Mouse (Mus musculus): Measurements from ENCODE around the gene Il13ra2. TPM values are rescaled to one million over a fixed set of nuclear protein-coding genes. Genes with fewer than 3 reads are reported as not detected.
"Not testable (repeated sequence)": the region's sequence is repeated elsewhere in the genome, so short reads cannot be mapped to it uniquely, and the experiment has no call there.

Il13ra2 gene
- total RNA-seq (2012; rRNA removed) = not detected in 2 replicates

- Histone ChIP-seq H3K9ac (ENCODE audit: insufficient read depth, low read depth, low read length, poor library complexity, severe bottlenecking) (no peak within 1 kb of the TSS), H3K4me3 (ENCODE audit: insufficient read depth in 1 of 2, low read depth in 1 of 2, low read length in 2 of 2, poor library complexity in 1 of 2, severe bottlenecking in 1 of 2) (no peak within 1 kb of the TSS), H3K9me3 (ENCODE audit: control insufficient read depth, insufficient read depth, low read depth, low read length) (no peaks in the 10 kb centered on the region), H3K27ac (ENCODE audit: insufficient read depth, low read depth, low read length, poor library complexity, severe bottlenecking) (no peak within 1 kb of the TSS), H3K4me1 (ENCODE audit: control insufficient read depth in 2 of 2, insufficient read depth in 2 of 2, low read length in 2 of 2, poor library complexity in 1 of 2) (no peaks in the 10 kb centered on the region), H3K36me3 (ENCODE audit: control insufficient read depth, insufficient read depth, low read length, poor library complexity, severe bottlenecking) (no peaks in the 10 kb centered on the region)
- no peak for DNase-seq (ENCODE audit: low read depth, low spot score)
- in situ Hi-C loops (cut with MboI; ENCODE audit: low sequenced_read_pairs in 2 of 2, unreplicated experiment in 2 of 2) = no loop called here
- no peak for TF ChIP-seq CHD2 (IDR thresholded peaks at IDR 0.05; ENCODE audit: low read depth, low read length)
- no peak for TF ChIP-seq ZNF384 (IDR thresholded peaks at IDR 0.05; ENCODE audit: low read depth, low read length)
- TF ChIP-seq HCFC1 (IDR thresholded peaks at IDR 0.05; ENCODE audit: borderline replicate concordance, insufficient read depth, low read length) = no peak
- TF ChIP-seq MAFK (IDR thresholded peaks at IDR 0.05; ENCODE audit: insufficient read depth, low read depth, low read length) = no peak
- no peak for TF ChIP-seq ZC3H11A (IDR thresholded peaks at IDR 0.05; ENCODE audit: borderline replicate concordance, low read depth, low read length)
Measured at GRCm38 (mm10) chrX:147429129-147429528, at the start of gene Il13ra2. Gene Il13ra2 (minus strand): TSS chrX:147429192.

DNA sequence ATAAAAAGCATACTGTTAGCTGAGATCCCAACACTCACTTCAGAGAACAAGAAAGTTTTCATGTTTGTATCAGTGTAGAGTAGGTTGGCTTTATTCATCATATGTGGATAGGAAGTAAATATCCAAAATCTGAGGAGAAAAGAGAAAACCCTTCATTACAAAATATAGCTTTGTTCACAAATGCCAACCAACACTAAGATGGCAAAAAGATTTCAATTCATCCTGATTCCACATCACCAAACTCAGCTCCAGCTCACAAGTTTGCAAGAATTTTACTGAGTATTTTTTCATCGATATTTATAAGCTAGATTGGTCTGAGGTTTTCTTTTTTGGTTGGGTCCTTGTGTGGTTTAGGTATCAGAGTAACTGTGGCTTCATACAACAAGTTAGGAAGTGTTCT lies 24.6 kb upstream of the Il13ra2 start, which contains the start of gene Vmn1r239-ps:
Gene Vmn1r239-ps, minus strand, starts transcription at position 101 of the 400 bp plus-strand sequence.
- in situ Hi-C loops (cut with MboI; ENCODE audit: low sequenced_read_pairs in 2 of 2, unreplicated experiment in 2 of 2); DNase-seq (ENCODE audit: low read depth, low spot score); H3K36me3 ChIP-seq (ENCODE audit: control insufficient read depth, insufficient read depth, low read length, poor library complexity, severe bottlenecking); H3K27ac ChIP-seq (ENCODE audit: insufficient read depth, low read depth, low read length, poor library complexity, severe bottlenecking); H3K9me3 ChIP-seq (ENCODE audit: control insufficient read depth, insufficient read depth, low read depth, low read length); H3K9ac ChIP-seq (ENCODE audit: insufficient read depth, low read depth, low read length, poor library complexity, severe bottlenecking); H3K4me1 ChIP-seq (ENCODE audit: control insufficient read depth in 2 of 2, insufficient read depth in 2 of 2, low read length in 2 of 2, poor library complexity in 1 of 2); H3K4me3 ChIP-seq (ENCODE audit: insufficient read depth in 1 of 2, low read depth in 1 of 2, low read length in 2 of 2, poor library complexity in 1 of 2, severe bottlenecking in 1 of 2): not testable (repeated sequence)

GRCm38 (mm10) chrX:147443386-147443785 lies 14.4 kb upstream of the Il13ra2 start:
- no peak overlapping the region for H3K4me3 ChIP-seq (ENCODE audit: insufficient read depth in 1 of 2, low read depth in 1 of 2, low read length in 2 of 2, poor library complexity in 1 of 2, severe bottlenecking in 1 of 2)
- H3K36me3 ChIP-seq (ENCODE audit: control insufficient read depth, insufficient read depth, low read length, poor library complexity, severe bottlenecking) = no peaks in the 10 kb centered on the region
- H3K9me3 ChIP-seq (ENCODE audit: control insufficient read depth, insufficient read depth, low read depth, low read length) = no peaks in the 10 kb centered on the region
- TF ChIP-seq ZC3H11A (IDR thresholded peaks at IDR 0.05; ENCODE audit: borderline replicate concordance, low read depth, low read length) (no peak), MAFK (IDR thresholded peaks at IDR 0.05; ENCODE audit: insufficient read depth, low read depth, low read length) (no peak), CHD2 (IDR thresholded peaks at IDR 0.05; ENCODE audit: low read depth, low read length) (no peak), HCFC1 (IDR thresholded peaks at IDR 0.05; ENCODE audit: borderline replicate concordance, insufficient read depth, low read length) (no peak), ZNF384 (IDR thresholded peaks at IDR 0.05; ENCODE audit: low read depth, low read length) (no peak)
- H3K9ac ChIP-seq (ENCODE audit: insufficient read depth, low read depth, low read length, poor library complexity, severe bottlenecking) = no peak overlapping the region
- DNase-seq (ENCODE audit: low read depth, low spot score) = no peak
- in situ Hi-C loops (cut with MboI; ENCODE audit: low sequenced_read_pairs in 2 of 2, unreplicated experiment in 2 of 2) = no loop called here
- H3K27ac ChIP-seq (ENCODE audit: insufficient read depth, low read depth, low read length, poor library complexity, severe bottlenecking) = no peak overlapping the region
- H3K4me1 ChIP-seq (ENCODE audit: control insufficient read depth in 2 of 2, insufficient read depth in 2 of 2, low read length in 2 of 2, poor library complexity in 1 of 2) = no peaks in the 10 kb centered on the region

GRCm38 (mm10) chrX:147435400-147435799 lies 6.4 kb upstream of the Il13ra2 start:
- Histone ChIP-seq H3K4me1 (ENCODE audit: control insufficient read depth in 2 of 2, insufficient read depth in 2 of 2, low read length in 2 of 2, poor library complexity in 1 of 2) (no peaks in the 10 kb centered on the region), H3K27ac (ENCODE audit: insufficient read depth, low read depth, low read length, poor library complexity, severe bottlenecking) (no peak overlapping the region), H3K9me3 (ENCODE audit: control insufficient read depth, insufficient read depth, low read depth, low read length) (no peaks in the 10 kb centered on the region), H3K36me3 (ENCODE audit: control insufficient read depth, insufficient read depth, low read length, poor library complexity, severe bottlenecking) (no peaks in the 10 kb centered on the region), H3K4me3 (ENCODE audit: insufficient read depth in 1 of 2, low read depth in 1 of 2, low read length in 2 of 2, poor library complexity in 1 of 2, severe bottlenecking in 1 of 2) (no peak overlapping the region), H3K9ac (ENCODE audit: insufficient read depth, low read depth, low read length, poor library complexity, severe bottlenecking) (no peak overlapping the region)
- in situ Hi-C loops (cut with MboI; ENCODE audit: low sequenced_read_pairs in 2 of 2, unreplicated experiment in 2 of 2) = no loop called here
- no peak for DNase-seq (ENCODE audit: low read depth, low spot score)
- no peak for TF ChIP-seq ZNF384 (IDR thresholded peaks at IDR 0.05; ENCODE audit: low read depth, low read length)
- no peak for TF ChIP-seq MAFK (IDR thresholded peaks at IDR 0.05; ENCODE audit: insufficient read depth, low read depth, low read length)
- no peak for TF ChIP-seq ZC3H11A (IDR thresholded peaks at IDR 0.05; ENCODE audit: borderline replicate concordance, low read depth, low read length)
- TF ChIP-seq HCFC1 (IDR thresholded peaks at IDR 0.05; ENCODE audit: borderline replicate concordance, insufficient read depth, low read length) = no peak
- no peak for TF ChIP-seq CHD2 (IDR thresholded peaks at IDR 0.05; ENCODE audit: low read depth, low read length)

GRCm38 (mm10) chrX:147429753-147430152 lies 761 bp upstream of the Il13ra2 start:
- no peak for DNase-seq (ENCODE audit: low read depth, low spot score)
- no peak for TF ChIP-seq ZC3H11A (IDR thresholded peaks at IDR 0.05; ENCODE audit: borderline replicate concordance, low read depth, low read length)
- TF ChIP-seq CHD2 (IDR thresholded peaks at IDR 0.05; ENCODE audit: low read depth, low read length) = no peak
- TF ChIP-seq HCFC1 (IDR thresholded peaks at IDR 0.05; ENCODE audit: borderline replicate concordance, insufficient read depth, low read length) = no peak
- no peak for TF ChIP-seq ZNF384 (IDR thresholded peaks at IDR 0.05; ENCODE audit: low read depth, low read length)
- TF ChIP-seq MAFK (IDR thresholded peaks at IDR 0.05; ENCODE audit: insufficient read depth, low read depth, low read length) = no peak
- Histone ChIP-seq H3K9me3 (ENCODE audit: control insufficient read depth, insufficient read depth, low read depth, low read length) (no peaks in the 10 kb centered on the region), H3K4me3 (ENCODE audit: insufficient read depth in 1 of 2, low read depth in 1 of 2, low read length in 2 of 2, poor library complexity in 1 of 2, severe bottlenecking in 1 of 2) (no peak overlapping the region), H3K9ac (ENCODE audit: insufficient read depth, low read depth, low read length, poor library complexity, severe bottlenecking) (no peak overlapping the region), H3K4me1 (ENCODE audit: control insufficient read depth in 2 of 2, insufficient read depth in 2 of 2, low read length in 2 of 2, poor library complexity in 1 of 2) (no peaks in the 10 kb centered on the region), H3K27ac (ENCODE audit: insufficient read depth, low read depth, low read length, poor library complexity, severe bottlenecking) (no peak overlapping the region), H3K36me3 (ENCODE audit: control insufficient read depth, insufficient read depth, low read length, poor library complexity, severe bottlenecking) (no peaks in the 10 kb centered on the region)
- in situ Hi-C loops (cut with MboI; ENCODE audit: low sequenced_read_pairs in 2 of 2, unreplicated experiment in 2 of 2) = no loop called here
